Mouse (Mus musculus) hindbrain, embryonic 11.5 days (tissue): ENCODE data around the gene Ly6g6e. TPM values are rescaled to one million over a fixed set of nuclear protein-coding genes. Genes with fewer than 3 reads are reported as not detected.

Source experiments
- ATAC-seq: fragments of 200-750 bp; cut with Nextera tagmentation; 2 replicates; pipeline ENCODE4 v1.8.0; 2017; ENCODE audit warnings: mild to moderate bottlenecking, moderate TSS enrichment, moderate library complexity; ENCODE audit not compliant: low FRiP score
- DNase-seq: peaks from one replicate; pipeline ENCODE4 v3.0.0-alpha.2; 2015; ENCODE audit warnings: low spot score
- H3K27ac ChIP-seq: fragments of 300-500 bp; sonication (generic); 2 replicates; pipeline ENCODE4 v1.5.1; 2014; ENCODE audit warnings: mild to moderate bottlenecking, low read depth, low read length
- H3K27me3 ChIP-seq: fragments of 300-500 bp; sonication (generic); 2 replicates; pipeline ENCODE4 v1.6.1; 2014; ENCODE audit warnings: mild to moderate bottlenecking, low read length, moderate library complexity, mixed read lengths; ENCODE audit not compliant: control insufficient read depth, insufficient read depth
- H3K36me3 ChIP-seq: fragments of 300-500 bp; sonication (generic); 2 replicates; pipeline ENCODE4 v1.6.1; 2014; ENCODE audit warnings: mild to moderate bottlenecking, low read length, moderate library complexity, mixed read lengths; ENCODE audit not compliant: control insufficient read depth, insufficient read depth
- H3K4me1 ChIP-seq: fragments of 300-500 bp; sonication (generic); replicated peaks from 2 replicates; pipeline ENCODE4 v1.6.1; 2014; ENCODE audit warnings: low read length, mixed read lengths; ENCODE audit not compliant: control insufficient read depth, insufficient read depth
- H3K4me2 ChIP-seq: fragments of 300-500 bp; sonication (generic); replicated peaks from 2 replicates; pipeline ENCODE4 v1.6.1; 2014; ENCODE audit warnings: mild to moderate bottlenecking, low read depth, low read length
- H3K4me3 ChIP-seq: fragments of 300-500 bp; sonication (generic); 2 replicates; pipeline ENCODE4 v1.5.1; 2014; ENCODE audit warnings: low read depth, low read length
- H3K9ac ChIP-seq: fragments of 300-500 bp; sonication (generic); 2 replicates; pipeline ENCODE4 v1.6.1; 2014; ENCODE audit warnings: low read depth, low read length
- H3K9me3 ChIP-seq: fragments of 300-500 bp; sonication (generic); 2 replicates; pipeline ENCODE4 v1.6.1; 2016; ENCODE audit warnings: low read length; ENCODE audit not compliant: control insufficient read depth
- WGBS: fragments of 180-500 bp; shearing (Covaris S2); extraction: QIAGEN DNeasy Blood & Tissue Kit; methylation state at CpG from one replicate; pipeline ENCODE4 v1.1.7; 2014; 5-methylcytosine and 5-hydroxymethylcytosine counted together
- polyA plus RNA-seq: library from polyadenylated mRNA; unstranded; fragments of >200 nt; fragmentation: Nextera tagmentation; extraction: Ambion mirVana; gene quantifications from 2 replicates; pipeline ENCODE4 v1.2.1, GENCODE M21; 2014

Ly6g6e gene
- polyA plus RNA-seq, 1 experiment from 2014 or later, result 0.42 TPM

DNA sequence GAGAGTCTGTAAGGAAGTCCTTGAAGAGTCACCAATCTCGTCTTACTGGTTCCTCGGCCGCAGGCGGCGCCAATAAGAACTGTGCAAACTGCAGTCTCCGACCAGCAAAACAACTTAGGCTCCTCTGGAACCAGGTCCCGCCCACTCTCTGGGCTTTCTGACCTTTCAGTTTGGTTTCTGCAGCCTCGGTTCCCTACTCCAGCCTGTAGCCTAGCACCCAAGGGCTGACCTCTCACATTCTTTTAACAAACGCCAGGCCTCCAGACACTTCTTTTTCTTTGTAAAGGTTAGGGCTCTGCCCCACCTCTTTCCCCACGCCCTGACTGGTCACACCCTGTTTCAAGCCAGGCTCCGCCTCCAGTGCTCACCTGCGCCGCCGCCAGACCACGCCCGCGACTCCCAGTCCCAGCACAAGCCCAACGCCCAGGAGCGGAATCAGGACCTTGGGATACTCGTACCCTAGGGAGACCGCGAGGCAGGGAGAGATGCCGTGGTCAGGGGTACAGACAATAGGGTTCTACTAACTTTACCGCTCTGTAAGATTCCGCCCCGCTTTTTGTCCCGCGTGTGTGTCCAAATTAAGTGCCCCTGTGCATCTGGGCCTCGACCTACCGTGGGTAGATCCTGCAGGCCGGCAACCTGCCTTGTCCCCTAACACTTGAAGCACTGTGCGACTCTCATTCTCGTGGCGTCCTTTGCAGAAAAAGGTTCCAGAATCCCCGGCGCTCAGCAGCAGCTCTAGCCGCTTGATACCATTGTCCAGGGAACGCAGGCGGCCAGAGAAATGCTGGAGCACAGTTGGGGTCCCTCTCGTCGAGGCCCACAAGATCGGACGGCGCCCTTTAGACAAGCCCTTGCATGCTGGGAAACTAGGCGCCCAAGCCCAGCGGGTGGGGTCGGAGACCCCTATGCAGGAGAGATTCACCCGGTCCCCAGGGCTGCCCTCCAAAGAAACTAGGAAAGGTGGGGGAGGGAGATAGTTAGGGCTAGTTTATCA, 11.5 kb upstream of the Ly6g6e start, which contains the start of gene Ly6g6c:
Gene Ly6g6c (plus strand): TSS at position 438 of the 997 bp plus-strand sequence.
- Histone ChIP-seq H3K9ac (peak within 1 kb of the TSS; percentile 24), H3K9me3 (no peaks in the 10 kb centered on the region), H3K4me2 (peak within 1 kb of the TSS; percentile 54), H3K4me3 (peak within 1 kb of the TSS; percentile 29), H3K27me3 (peaks cover 13% of the 10 kb centered on the region), H3K36me3 (peaks cover 8% of the 10 kb centered on the region; the same call in 1 of the 2 replicates), H3K4me1 (peaks cover 3% of the 10 kb centered on the region; the same call in 1 of the 2 replicates), H3K27ac (no peak within 1 kb of the TSS)
- ATAC-seq (0 out of 2 replicates have a peak, but pooled peaks have one; percentile 45), DNase-seq (peak; percentile 55)
- 1% methylated on average over 48 of the region's 48 CpGs for WGBS

DNA sequence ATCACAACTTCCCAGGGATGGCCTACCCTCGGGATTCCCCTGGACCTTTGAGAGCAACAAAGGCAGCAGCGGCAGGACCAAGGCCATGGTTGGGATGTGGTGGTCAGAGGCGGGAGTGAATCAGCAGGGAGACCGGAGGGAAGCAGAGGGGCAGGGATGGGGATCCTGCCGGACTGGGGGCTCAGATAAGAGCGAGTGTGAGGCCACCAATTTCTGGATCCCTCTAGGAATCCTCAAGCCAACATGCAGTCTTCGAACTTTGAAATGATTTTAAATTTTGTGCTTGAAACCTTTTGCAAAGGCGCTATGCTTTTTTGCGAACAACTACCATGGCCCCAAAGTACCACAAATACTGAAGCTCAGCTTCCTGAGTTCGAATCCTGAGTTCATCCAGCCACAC, 10.6 kb upstream of the Ly6g6e start, which contains the start of gene Mpig6b:
Gene Mpig6b (minus strand): TSS at position 101 of the 400 bp plus-strand sequence.
- DNase-seq (no peak), ATAC-seq (no peak)
- Histone ChIP-seq H3K4me1 (peaks cover 3% of the 10 kb centered on the region; the same call in 1 of the 2 replicates), H3K4me3 (peak within 1 kb of the TSS; percentile 29), H3K9ac (peak within 1 kb of the TSS; percentile 24), H3K36me3 (peaks cover 6% of the 10 kb centered on the region; the same call in 1 of the 2 replicates), H3K4me2 (peak within 1 kb of the TSS; percentile 54), H3K27ac (no peak within 1 kb of the TSS), H3K27me3 (peaks cover 13% of the 10 kb centered on the region), H3K9me3 (no peaks in the 10 kb centered on the region)
- WGBS, result 44% methylated on average over 10 of the region's 10 CpGs

GRCm38 (mm10) chr17:35068213-35068914, 8.3 kb upstream of the Ly6g6e start:
- no peaks in the 10 kb centered on the region for H3K36me3 ChIP-seq
- peaks cover 3% of the 10 kb centered on the region; the same call in 1 of the 2 replicates for H3K4me1 ChIP-seq
- H3K4me2 ChIP-seq, result no peak overlapping the region
- no peak overlapping the region for H3K9ac ChIP-seq
- H3K27ac ChIP-seq, result no peak overlapping the region
- no peak overlapping the region for H3K4me3 ChIP-seq
- no peaks in the 10 kb centered on the region for H3K9me3 ChIP-seq
- ATAC-seq, result no peak
- H3K27me3 ChIP-seq, result peaks cover 13% of the 10 kb centered on the region
- no peak for DNase-seq
- WGBS, result 85% methylated on average over 17 of the region's 17 CpGs

DNA sequence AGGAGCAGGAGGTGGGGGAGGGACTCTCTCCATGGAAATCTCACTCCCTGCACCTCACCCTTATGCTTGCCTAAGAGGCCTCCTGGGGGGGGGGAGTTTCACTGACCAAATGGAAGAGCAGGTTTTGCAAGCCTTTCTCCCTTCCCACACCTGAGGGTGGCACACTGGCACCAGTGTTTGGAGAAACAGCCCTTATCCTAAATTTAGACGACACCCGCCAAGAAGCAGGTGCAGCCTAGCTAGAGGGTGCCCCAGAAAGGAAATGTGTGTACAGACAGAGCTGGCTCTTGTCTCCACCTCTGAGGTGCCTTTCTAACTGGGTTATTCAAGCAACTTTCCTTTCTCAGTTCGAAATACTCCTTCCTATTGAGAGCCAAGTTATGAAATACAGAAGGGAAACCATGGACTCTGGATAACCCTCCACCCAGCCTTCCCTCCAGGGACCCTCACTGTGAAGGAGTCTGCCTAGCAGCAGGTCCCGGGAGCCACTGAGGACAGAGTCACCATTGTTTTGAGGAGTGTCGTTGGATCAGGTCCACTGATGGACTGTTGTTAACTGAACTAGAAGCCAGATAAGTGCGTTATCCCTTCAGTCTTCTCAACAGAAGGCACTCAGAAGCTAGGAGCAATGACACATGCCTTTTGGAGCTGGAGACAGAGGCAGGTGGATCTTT, 6.0 kb upstream of the Ly6g6e start:
- H3K9ac ChIP-seq, result no peak overlapping the region
- H3K9me3 ChIP-seq, result no peaks in the 10 kb centered on the region
- ATAC-seq, result no peak
- 56% methylated on average over 6 of the region's 6 CpGs for WGBS
- no peaks in the 10 kb centered on the region for H3K4me1 ChIP-seq
- H3K27me3 ChIP-seq, result peaks cover 7% of the 10 kb centered on the region
- no peak for DNase-seq
- no peak overlapping the region for H3K4me3 ChIP-seq
- no peak overlapping the region for H3K27ac ChIP-seq
- no peak overlapping the region for H3K4me2 ChIP-seq
- no peaks in the 10 kb centered on the region for H3K36me3 ChIP-seq

DNA sequence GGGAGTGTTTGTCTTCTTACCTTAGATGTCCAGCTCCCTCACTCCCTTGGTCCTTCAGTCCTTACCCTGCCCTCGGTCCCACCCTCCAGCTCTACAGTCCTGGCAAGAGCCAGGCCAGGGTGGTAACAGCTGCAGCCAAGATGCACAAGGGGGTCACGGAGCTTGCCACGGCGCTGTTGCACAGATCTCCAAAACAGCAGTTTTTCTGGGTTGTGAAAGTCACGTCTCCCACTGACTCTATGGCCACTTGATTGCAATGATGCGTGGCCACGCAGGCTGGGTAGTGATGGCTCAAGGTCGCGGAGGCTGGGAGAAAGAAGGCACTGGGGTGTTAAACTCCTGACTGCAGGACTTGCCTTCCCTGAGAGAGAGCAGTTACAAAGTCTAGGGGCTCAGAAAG, 5.2 kb upstream of the Ly6g6e start:
- ATAC-seq, result no peak
- Histone ChIP-seq H3K4me1 (no peaks in the 10 kb centered on the region), H3K9me3 (no peaks in the 10 kb centered on the region), H3K27ac (no peak overlapping the region), H3K9ac (no peak overlapping the region), H3K4me2 (no peak overlapping the region), H3K4me3 (no peak overlapping the region), H3K27me3 (0 out of 2 replicates have a peak, but pooled peaks cover 2% of the 10 kb centered on the region), H3K36me3 (no peaks in the 10 kb centered on the region)
- DNase-seq, result no peak
- 86% methylated on average over 9 of the region's 9 CpGs for WGBS

GRCm38 (mm10) chr17:35074097-35074496, 2.6 kb upstream of the Ly6g6e start:
- H3K27ac ChIP-seq, result no peak overlapping the region

GRCm38 (mm10) chr17:35077285-35077684, 583 bp downstream of the Ly6g6e start:
- peak; percentile 22 for DNase-seq
- peak overlapping the region; percentile 25 for H3K9ac ChIP-seq
- no peak overlapping the region for H3K27ac ChIP-seq
- H3K36me3 ChIP-seq, result no peaks in the 10 kb centered on the region
- 37% methylated on average over 2 of the region's 2 CpGs for WGBS
- H3K27me3 ChIP-seq, result no peaks in the 10 kb centered on the region
- no peak overlapping the region; the same call in 1 of the 2 replicates for H3K4me3 ChIP-seq
- ATAC-seq, result no peak
- H3K4me2 ChIP-seq, result peak overlapping the region; percentile 26
- H3K4me1 ChIP-seq, result 0 out of 2 replicates have a peak, but pooled peaks cover 7% of the 10 kb centered on the region
- H3K9me3 ChIP-seq, result no peaks in the 10 kb centered on the region

More at GRCm38 (mm10) chr17:35074097-35074496, 2.6 kb upstream of the Ly6g6e start:
- Histone ChIP-seq H3K4me1 (0 out of 2 replicates have a peak, but pooled peaks cover 7% of the 10 kb centered on the region), H3K27me3 (no peaks in the 10 kb centered on the region), H3K9ac (no peak overlapping the region), H3K4me3 (no peak overlapping the region), H3K9me3 (no peaks in the 10 kb centered on the region), H3K4me2 (no peak overlapping the region), H3K36me3 (no peaks in the 10 kb centered on the region)
- DNase-seq (no peak), ATAC-seq (no peak)
- 61% methylated on average over 17 of the region's 17 CpGs for WGBS

- H3K4me1 ChIP-seq, result 0 out of 2 replicates have a peak, but pooled peaks cover 7% of the 10 kb centered on the region
- no peaks in the 10 kb centered on the region for H3K27me3 ChIP-seq
- peak within 1 kb of the TSS; percentile 25 for H3K9ac ChIP-seq
- ATAC-seq (peak; percentile 33; the same call in 1 of the 2 replicates), DNase-seq (peak; percentile 53)
- no peak within 1 kb of the TSS; the same call in 1 of the 2 replicates for H3K4me3 ChIP-seq
- WGBS, result 9% methylated on average over 14 of the region's 14 CpGs
- no peaks in the 10 kb centered on the region for H3K9me3 ChIP-seq
- peak within 1 kb of the TSS; percentile 26 for H3K4me2 ChIP-seq
- no peaks in the 10 kb centered on the region for H3K36me3 ChIP-seq
- no peak within 1 kb of the TSS for H3K27ac ChIP-seq
Observed at GRCm38 (mm10) chr17:35077786-35078233, 1.1 kb downstream of the Ly6g6e start, which contains the start of gene Ly6g6d. Gene Ly6g6d (minus strand): TSS chr17:35078065.
